Mouse (Mus musculus) v-Abl transformed pro-B cells (cell line): ENCODE measurements around the gene Actl6b.

Source experiments
- in situ Hi-C, 2 experiments: fragments of 400-800 bp; cut with MboI; formaldehyde crosslinking; loops; one replicate each; pipeline ENCODE4 v1.15.1; 2025; ENCODE audit not compliant: unreplicated experiment in 2 of 2

Actl6b gene

DNA sequence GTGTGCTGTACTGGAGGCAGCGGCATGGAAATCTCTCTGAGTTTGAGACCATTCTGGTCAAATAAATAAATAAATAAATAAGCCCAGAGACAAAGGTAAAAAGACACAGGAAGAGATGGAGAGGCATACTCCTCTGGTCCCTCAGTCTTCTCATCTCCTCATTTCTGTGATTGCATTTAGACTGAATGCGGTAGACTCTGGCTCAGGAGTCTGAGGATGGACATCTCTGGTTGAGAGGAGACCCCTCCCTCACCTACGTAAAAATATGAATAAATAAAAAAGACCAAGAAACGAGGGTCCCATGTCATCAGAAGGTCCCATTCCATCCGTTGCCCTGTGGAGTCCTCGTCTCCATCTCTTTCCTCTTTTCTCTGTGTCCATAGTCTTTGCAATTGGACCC, 317 bp upstream of the Actl6b start:
- in situ Hi-C loops = no loop called here

DNA sequence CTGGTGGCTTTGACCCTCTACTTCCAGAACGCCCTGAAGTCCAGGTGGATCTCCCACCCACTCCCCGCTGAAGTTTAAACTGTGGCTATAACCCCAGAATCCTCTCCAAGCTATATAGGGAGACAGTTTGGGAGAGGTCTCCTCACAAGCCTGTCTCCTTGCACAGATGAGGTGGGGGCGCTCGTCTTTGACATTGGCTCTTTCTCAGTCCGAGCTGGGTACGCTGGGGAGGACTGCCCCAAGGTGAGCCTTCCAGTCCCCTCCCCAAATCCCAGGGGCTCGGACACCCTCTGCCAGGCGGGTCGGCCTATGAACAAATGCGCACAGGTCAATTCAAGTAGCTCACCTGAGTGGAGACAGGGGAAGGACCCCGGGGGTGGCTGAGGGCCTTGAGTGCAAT, 581 bp downstream of the Actl6b start:
- in situ Hi-C loops = no loop called here

DNA sequence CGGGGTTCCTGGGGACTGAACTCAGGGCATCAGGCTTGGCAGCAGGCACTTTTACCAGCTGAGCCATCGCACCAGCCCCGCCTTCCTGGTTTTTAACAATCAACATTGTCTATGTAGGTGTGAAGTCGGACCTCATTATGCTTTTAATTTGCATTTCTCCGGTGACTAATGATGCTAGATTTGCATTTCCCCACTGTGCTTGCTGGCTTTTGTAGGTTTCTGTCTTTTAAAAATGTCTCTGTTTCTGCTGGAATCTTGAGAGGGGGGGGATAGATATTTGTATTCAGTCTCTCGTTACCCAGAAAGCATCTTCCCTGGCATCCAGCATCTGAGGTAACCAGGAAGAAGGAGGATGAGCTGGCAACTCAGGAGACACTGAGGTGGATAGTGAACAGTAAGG, 8.2 kb downstream of the Actl6b start:
- in situ Hi-C loops = no loop called here

GRCm38 (mm10) chr5:137562965-137563364, 9.6 kb downstream of the Actl6b start:
- in situ Hi-C loops = no loop called here

DNA sequence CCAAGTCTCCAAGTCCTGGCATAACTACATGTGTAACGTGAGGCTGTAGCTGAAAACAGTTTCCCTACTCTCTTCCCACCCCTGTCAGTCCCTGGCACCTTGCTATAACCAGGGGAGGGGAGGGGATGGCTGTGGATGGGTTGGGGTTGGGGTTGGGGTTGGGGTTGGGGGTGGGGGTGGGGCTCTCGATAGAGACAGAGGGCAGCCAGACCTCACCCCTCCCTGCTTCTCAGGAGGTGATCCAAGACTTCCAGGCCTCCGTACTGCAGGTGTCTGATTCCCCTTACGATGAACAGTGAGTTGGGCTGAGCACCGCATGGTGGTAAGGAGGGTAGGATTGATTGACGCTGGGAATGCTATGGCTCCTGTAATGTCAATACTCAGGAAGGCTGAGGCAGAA, 12.4 kb downstream of the Actl6b start:
- in situ Hi-C loops = no loop called here

- in situ Hi-C loops = no loop called here
Measured at GRCm38 (mm10) chr5:137566416-137566815, 13.1 kb downstream of the Actl6b start.

DNA sequence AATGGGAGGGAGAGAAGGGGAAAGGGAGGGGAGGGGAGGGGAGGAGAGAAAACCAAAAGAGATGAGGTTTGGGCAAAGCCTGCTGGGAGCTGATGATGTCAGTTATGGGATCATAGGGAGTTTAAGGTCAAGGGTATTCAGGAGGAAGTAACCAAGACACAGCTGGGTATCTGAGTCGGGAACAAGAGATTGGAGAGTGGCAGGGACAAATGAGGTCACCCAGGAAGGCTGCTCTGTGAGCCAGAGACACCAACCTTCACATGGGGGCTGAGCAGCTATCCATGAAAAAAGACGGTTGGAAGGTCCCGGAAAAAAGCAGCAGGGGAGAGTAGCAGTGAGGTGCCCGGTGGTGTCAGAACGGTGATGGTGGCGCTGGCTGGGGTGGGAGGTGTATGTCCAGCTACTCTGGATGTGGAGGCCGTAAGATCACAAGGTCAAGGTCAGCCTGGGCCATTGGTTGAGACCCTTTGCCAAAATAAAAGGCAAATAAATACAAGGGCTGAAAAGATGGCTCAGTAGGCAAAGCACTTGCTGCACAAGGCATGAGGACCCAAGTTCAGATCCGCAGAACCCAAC, 15.0 kb downstream of the Actl6b start:
- in situ Hi-C loops = no loop called here

GRCm38 (mm10) chr5:137569031-137569430, 15.7 kb downstream of the Actl6b start:
- in situ Hi-C loops = no loop called here

DNA sequence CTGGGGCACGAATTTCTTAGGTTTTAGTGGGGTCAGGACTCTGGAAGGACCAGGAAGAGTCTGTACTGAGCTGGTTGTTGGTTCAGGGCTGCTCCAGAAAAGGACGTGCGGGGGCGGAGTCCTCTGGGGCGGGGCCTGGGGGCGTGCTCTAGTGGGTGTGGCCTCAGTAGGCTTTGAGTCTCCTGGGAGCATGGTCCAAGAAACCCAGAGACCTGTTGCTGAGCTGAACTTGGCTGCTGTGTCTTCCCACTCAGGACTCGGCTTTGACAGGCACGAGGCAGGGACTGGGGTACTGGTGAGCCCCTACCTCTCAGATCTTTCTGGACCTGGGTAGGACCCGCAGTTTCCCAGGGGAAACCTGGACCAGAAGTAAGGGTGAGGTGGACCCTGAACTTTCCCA, 16.3 kb downstream of the Actl6b start, which contains the start of gene Tfr2:
Gene Tfr2, plus strand, starts transcription at position 176 of the 400 bp plus-strand sequence.
- in situ Hi-C loops = no loop called here

DNA sequence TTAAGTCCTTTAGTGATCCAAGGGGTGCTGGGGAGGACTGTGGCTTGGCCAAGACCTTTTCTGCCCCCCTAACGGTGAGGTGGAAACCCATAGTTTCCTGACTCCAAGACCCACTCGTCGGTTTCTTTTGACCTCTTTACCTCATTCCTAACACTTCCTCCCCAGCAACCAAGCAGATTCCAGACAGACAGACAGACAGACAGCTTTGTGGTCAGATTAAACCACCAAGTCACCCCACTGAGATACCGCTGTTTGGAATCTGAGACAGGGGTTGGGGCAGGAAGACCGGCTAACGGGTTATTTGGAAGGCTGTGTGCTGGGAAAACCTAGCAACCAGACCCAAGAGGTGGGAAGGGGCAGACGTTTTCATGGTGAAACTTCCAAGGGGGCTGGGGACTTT, 16.9 kb downstream of the Actl6b start:
- in situ Hi-C loops = no loop called here

DNA sequence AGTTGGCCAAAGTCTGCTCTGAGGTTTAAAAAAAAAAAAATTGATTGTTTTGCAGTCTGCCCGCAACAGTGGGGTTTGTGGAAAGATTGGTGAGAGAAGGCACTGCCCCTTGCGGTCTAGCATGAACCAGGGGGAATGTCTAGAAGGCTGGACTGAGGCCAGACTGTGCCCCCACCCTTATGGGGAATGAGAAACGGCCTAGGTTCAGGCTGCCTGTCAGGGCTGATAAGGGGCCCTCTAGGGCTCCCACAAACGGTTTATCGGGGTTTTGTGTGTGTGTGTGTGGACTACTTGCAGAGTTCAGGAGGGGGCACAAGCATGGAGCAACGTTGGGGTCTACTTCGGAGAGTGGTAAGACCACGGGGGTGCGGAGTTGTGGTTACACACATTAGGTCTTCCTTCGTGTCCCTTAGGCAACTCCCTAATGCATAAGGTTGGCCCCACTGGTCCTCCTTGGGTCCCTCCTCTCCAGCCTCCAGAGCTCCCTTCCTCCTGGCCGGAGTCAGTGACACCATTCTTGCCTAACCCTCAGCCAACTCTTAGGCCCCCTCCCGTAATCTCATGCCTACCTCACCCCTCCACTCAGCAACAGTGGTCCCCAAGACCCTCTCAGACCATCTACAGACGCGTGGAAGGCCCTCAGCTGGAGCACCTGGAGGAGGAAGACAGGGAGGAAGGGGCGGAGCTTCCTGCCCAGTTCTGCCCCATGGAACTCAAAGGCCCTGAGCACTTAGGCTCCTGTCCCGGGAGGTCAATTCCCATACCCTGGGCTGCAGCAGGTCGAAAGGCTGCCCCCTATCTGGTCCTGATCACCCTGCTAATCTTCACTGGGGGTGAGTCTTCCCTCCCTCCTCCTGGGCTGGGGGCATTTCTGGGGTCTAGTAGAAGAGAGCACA, 17.6 kb downstream of the Actl6b start:
- in situ Hi-C loops = no loop called here

- in situ Hi-C loops = no loop called here
Measured at GRCm38 (mm10) chr5:137574470-137574901, 21.2 kb downstream of the Actl6b start.

DNA sequence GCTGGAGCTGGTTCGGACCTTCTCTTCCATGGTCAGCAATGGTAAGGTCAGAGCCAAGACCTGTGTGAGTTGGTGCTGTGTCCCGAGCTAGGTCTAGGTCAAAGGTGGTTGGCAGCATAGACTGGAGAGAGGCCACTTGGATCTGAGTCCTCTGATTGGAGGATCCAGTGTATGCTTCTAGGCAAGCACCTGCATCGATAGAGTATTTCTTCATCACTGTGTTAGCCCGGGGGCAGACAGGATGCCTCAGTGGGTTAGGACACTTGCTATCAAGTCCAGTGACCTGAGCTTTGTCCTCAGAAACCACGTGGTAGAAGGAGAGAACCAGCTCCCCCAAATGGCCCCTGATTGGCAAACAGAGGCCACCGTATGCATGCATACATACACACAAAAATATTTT, 26.9 kb downstream of the Actl6b start:
- in situ Hi-C loops = loop anchor here in 1 of 2 experiments (5.0 kb wide), 1 partner anchor 72 kb away; no protein-coding TSS in a partner anchor

DNA sequence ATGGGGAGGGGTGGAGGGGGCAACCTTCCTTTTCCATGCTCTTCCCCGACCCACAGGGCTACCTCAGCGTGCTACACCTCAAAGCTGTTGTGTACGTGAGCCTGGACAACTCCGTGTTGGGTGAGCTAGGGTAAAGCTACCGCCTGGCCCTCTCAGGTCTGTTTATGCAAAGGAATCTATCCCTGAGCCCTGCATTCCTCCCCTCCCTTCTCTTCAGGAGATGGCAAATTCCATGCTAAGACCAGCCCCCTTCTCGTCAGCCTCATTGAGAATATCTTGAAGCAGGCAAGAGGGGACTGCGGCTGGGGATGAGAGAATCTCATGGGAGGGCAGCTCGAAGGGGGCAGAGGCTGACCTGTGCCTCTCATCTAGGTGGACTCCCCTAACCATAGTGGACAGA, 29.4 kb downstream of the Actl6b start:
- in situ Hi-C loops = loop anchor here in 1 of 2 experiments (5.0 kb wide), 1 partner anchor 70 kb away; no protein-coding TSS in a partner anchor

- in situ Hi-C loops = loop anchor here in 1 of 2 experiments (5.0 kb wide), 1 partner anchor 69 kb away; no protein-coding TSS in a partner anchor
Measured at GRCm38 (mm10) chr5:137583670-137584169, 30.4 kb downstream of the Actl6b start.

- in situ Hi-C loops = loop anchor here in 1 of 2 experiments (5.0 kb wide), 1 partner anchor 67 kb away; no protein-coding TSS in a partner anchor
Measured at GRCm38 (mm10) chr5:137584976-137585375, 31.7 kb downstream of the Actl6b start.

- in situ Hi-C loops = loop anchor here in 1 of 2 experiments (5.0 kb wide), 1 partner anchor 62 kb away; no protein-coding TSS in a partner anchor
Measured at GRCm38 (mm10) chr5:137590507-137590906, 37.2 kb downstream of the Actl6b start.

GRCm38 (mm10) chr5:137595921-137596320, 42.6 kb downstream of the Actl6b start:
- in situ Hi-C loops = no loop called here

- in situ Hi-C loops = no loop called here
Measured at GRCm38 (mm10) chr5:137596601-137597261, 43.4 kb downstream of the Actl6b start.

DNA sequence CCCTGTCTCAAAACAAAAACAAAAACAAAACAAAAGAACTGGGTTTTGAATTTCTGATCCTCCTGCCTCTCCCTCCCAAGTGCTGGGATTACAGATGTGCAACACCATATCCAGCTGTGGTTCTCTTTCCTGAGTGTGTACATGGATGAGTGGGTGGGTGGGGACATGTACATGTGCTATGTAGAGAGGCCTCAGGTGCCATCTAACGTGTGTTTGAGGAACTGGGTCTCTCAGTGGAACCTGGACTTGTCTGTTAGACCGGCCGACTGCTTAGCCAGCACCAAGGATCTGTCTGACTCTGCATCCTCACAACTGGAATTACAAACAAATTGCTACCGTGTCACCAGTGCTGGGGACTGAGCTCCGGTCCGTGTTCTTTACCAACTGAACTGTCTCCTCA, 44.3 kb downstream of the Actl6b start:
- in situ Hi-C loops = no loop called here
